Mouse (Mus musculus) bone marrow macrophage, adult 2 months (primary cell): ENCODE measurements around the gene Gm11172.

Experiments
- CTCF ChIP-seq: IDR thresholded peaks from 2 replicates; pipeline ENCODE4 v1.5.1; 2012; ENCODE audit warnings: low read depth, mild to moderate bottlenecking, low read length, moderate library complexity
- POLR2A ChIP-seq: IDR thresholded peaks from 2 replicates; pipeline ENCODE4 v1.6.1; 2012; ENCODE audit warnings: mild to moderate bottlenecking, low read depth, low read length, borderline replicate concordance

DNA sequence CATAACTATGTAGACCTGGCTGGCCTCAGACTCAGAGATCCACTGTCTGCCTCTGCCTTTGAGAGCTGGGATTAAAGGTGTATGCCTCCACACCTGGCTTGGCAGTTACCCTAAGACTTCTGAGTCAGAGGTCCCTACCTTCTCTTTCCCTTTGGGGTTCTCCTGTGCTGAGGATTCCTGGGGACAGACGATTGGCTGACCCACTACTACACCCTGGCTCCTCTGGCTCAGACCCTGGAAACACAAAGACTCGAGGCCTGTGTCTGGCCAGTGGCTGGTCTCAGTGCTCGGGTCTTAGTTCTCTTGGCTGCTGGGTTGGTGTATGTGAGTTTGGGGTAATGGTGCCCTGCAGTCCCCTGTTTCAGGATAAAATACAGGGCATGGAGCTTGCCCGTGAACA, 38.2 kb downstream of the Gm11172 start:
- no peak for TF ChIP-seq CTCF
- TF ChIP-seq POLR2A: no peak
